Mouse (Mus musculus): ENCODE data around the gene Fam20b. TPM values are rescaled to one million over a fixed set of nuclear protein-coding genes. Genes with fewer than 3 reads are reported as not detected.

Fam20b gene
- polyA plus RNA-seq (2017; shearing (Covaris generic)) = 19.3 TPM

GRCm38 (mm10) chr1:156718950-156719805, at the start of gene Fam20b:
TSS of gene Fam20b (minus strand) at chr1:156719086.

GRCm38 (mm10) chr1:156674195-156675000, 44.5 kb downstream of the Fam20b start, which contains the start of gene Tor3a:
TSS of gene Tor3a (minus strand) at chr1:156674356.

Other genes starting within 250 kb of the Fam20b start
- gene Soat1, start 244.8 kb downstream of the Fam20b start, polyA plus RNA-seq (2017; shearing (Covaris generic)) = 54.5 TPM
- 0.99 TPM for gene Gm10031, start 195.1 kb downstream of the Fam20b start, polyA plus RNA-seq (2017; shearing (Covaris generic))
- gene Abl2, start 160.3 kb downstream of the Fam20b start, polyA plus RNA-seq (2017; shearing (Covaris generic)) = 2.5 TPM
- 56.7 TPM for gene Tor3a, start 44.7 kb downstream of the Fam20b start, polyA plus RNA-seq (2017; shearing (Covaris generic))
- gene Angptl1, start 119.5 kb upstream of the Fam20b start, polyA plus RNA-seq (2017; shearing (Covaris generic)) = 0.63 TPM
- gene Ralgps2, start 220.5 kb upstream of the Fam20b start, polyA plus RNA-seq (2017; shearing (Covaris generic)) = 63.6 TPM

Data from inflammation-experienced regulatory T-cells, adult 16 weeks (primary cell).